Mouse (Mus musculus): Measurements from ENCODE around the gene Jakmip3.

The Jakmip3 gene

GRCm38 (mm10) chr7:138945668-138946067 is 5.1 kb downstream of the Jakmip3 start:
- DNase-seq (ENCODE audit: inconsistent ontology term): no peak

- no peak for DNase-seq (ENCODE audit: inconsistent ontology term)
Measured at GRCm38 (mm10) chr7:138947741-138948140, 7.2 kb downstream of the Jakmip3 start.

- no peak for DNase-seq (ENCODE audit: inconsistent ontology term)
Measured at GRCm38 (mm10) chr7:138948309-138948708, 7.8 kb downstream of the Jakmip3 start.

- no peak for DNase-seq (ENCODE audit: inconsistent ontology term)
Measured at GRCm38 (mm10) chr7:138955787-138956186, 15.3 kb downstream of the Jakmip3 start.

- DNase-seq (ENCODE audit: inconsistent ontology term): no peak
Measured at GRCm38 (mm10) chr7:138957106-138957505, 16.6 kb downstream of the Jakmip3 start.

- no peak for DNase-seq (ENCODE audit: inconsistent ontology term)
Measured at GRCm38 (mm10) chr7:138959747-138960146, 19.2 kb downstream of the Jakmip3 start.

GRCm38 (mm10) chr7:138963756-138964155 is 23.2 kb downstream of the Jakmip3 start:
- DNase-seq (ENCODE audit: inconsistent ontology term): no peak

GRCm38 (mm10) chr7:138968010-138968620 is 27.6 kb downstream of the Jakmip3 start:
- peak; percentile 45 for DNase-seq (ENCODE audit: inconsistent ontology term)

GRCm38 (mm10) chr7:138977510-138977909 is 37.0 kb downstream of the Jakmip3 start:
- no peak for DNase-seq (ENCODE audit: inconsistent ontology term)

GRCm38 (mm10) chr7:138984576-138984975 is 44.0 kb downstream of the Jakmip3 start:
- DNase-seq (ENCODE audit: inconsistent ontology term): no peak

GRCm38 (mm10) chr7:138989156-138989555 is 48.6 kb downstream of the Jakmip3 start:
- DNase-seq (ENCODE audit: inconsistent ontology term): no peak

GRCm38 (mm10) chr7:139002692-139003091 is 62.2 kb downstream of the Jakmip3 start:
- no peak for DNase-seq (ENCODE audit: inconsistent ontology term)

- DNase-seq (ENCODE audit: inconsistent ontology term): peak; percentile 11
Measured at GRCm38 (mm10) chr7:139003250-139003649, 62.7 kb downstream of the Jakmip3 start.

GRCm38 (mm10) chr7:139009786-139010502 is 69.4 kb downstream of the Jakmip3 start:
- no peak for DNase-seq (ENCODE audit: inconsistent ontology term)

- DNase-seq (ENCODE audit: inconsistent ontology term): peak; percentile 40
Measured at GRCm38 (mm10) chr7:139011027-139011426, 70.5 kb downstream of the Jakmip3 start.

GRCm38 (mm10) chr7:139011586-139011985 is 71.1 kb downstream of the Jakmip3 start:
- DNase-seq (ENCODE audit: inconsistent ontology term): no peak

- DNase-seq (ENCODE audit: inconsistent ontology term): no peak
Measured at GRCm38 (mm10) chr7:139012767-139013369, 72.3 kb downstream of the Jakmip3 start.

- DNase-seq (ENCODE audit: inconsistent ontology term): no peak
Measured at GRCm38 (mm10) chr7:139015143-139015542, 74.6 kb downstream of the Jakmip3 start.

- DNase-seq (ENCODE audit: inconsistent ontology term): peak; percentile 76
Measured at GRCm38 (mm10) chr7:139016288-139016687, 75.8 kb downstream of the Jakmip3 start.

- DNase-seq (ENCODE audit: inconsistent ontology term): no peak
Measured at GRCm38 (mm10) chr7:139017249-139017903, 76.8 kb downstream of the Jakmip3 start.

GRCm38 (mm10) chr7:139020884-139021283 is 80.4 kb downstream of the Jakmip3 start:
- DNase-seq (ENCODE audit: inconsistent ontology term): no peak

- no peak for DNase-seq (ENCODE audit: inconsistent ontology term)
Measured at GRCm38 (mm10) chr7:139021326-139021725, 80.8 kb downstream of the Jakmip3 start.
